Mouse (Mus musculus) kidney, postnatal 0 days (tissue): ENCODE data around the gene Dnaaf3. TPM values are rescaled to one million over a fixed set of nuclear protein-coding genes. Genes with fewer than 3 reads are reported as not detected.

Experiments
- ATAC-seq: fragments of 200-750 bp; cut with Nextera tagmentation; replicated peaks from 2 replicates; pipeline ENCODE4 v1.8.0; 2017; ENCODE audit warnings: low read depth, moderate number of reproducible peaks, moderate TSS enrichment, moderate library complexity; ENCODE audit not compliant: low FRiP score
- DNase-seq: peaks from one replicate; pipeline ENCODE4 v3.0.0-alpha.2; 2016; ENCODE audit warnings: low spot score
- H3K27ac ChIP-seq: fragments of 300-500 bp; sonication (generic); 2 replicates; pipeline ENCODE4 v1.5.1; 2014; ENCODE audit warnings: mild to moderate bottlenecking
- H3K27me3 ChIP-seq: fragments of 300-500 bp; sonication (generic); 2 replicates; pipeline ENCODE4 v1.6.1; 2014; ENCODE audit warnings: low read length, mixed read lengths; ENCODE audit not compliant: insufficient read depth
- H3K36me3 ChIP-seq: fragments of 300-500 bp; sonication (generic); 2 replicates; pipeline ENCODE4 v1.6.1; 2014; ENCODE audit warnings: low read length, mixed read lengths; ENCODE audit not compliant: insufficient read depth
- H3K4me1 ChIP-seq: fragments of 300-500 bp; sonication (generic); replicated peaks from 2 replicates; pipeline ENCODE4 v1.6.1; 2014; ENCODE audit warnings: antibody characterized with exemption, low read length, mixed read lengths; ENCODE audit not compliant: insufficient read depth
- H3K4me2 ChIP-seq: fragments of 300-500 bp; sonication (generic); 2 replicates; pipeline ENCODE4 v1.6.1; 2014; ENCODE audit warnings: mild to moderate bottlenecking, low read length, moderate library complexity, mixed read lengths
- H3K4me3 ChIP-seq: fragments of 300-500 bp; sonication (generic); replicated peaks from 2 replicates; pipeline ENCODE4 v1.5.1; 2014; ENCODE audit warnings: low read depth, low read length
- H3K9ac ChIP-seq: fragments of 300-500 bp; sonication (generic); 2 replicates; pipeline ENCODE4 v1.6.1; 2014; ENCODE audit warnings: low read depth, low read length
- H3K9me3 ChIP-seq: fragments of 300-500 bp; sonication (generic); replicated peaks from 2 replicates; pipeline ENCODE4 v1.6.1; 2016; ENCODE audit warnings: low read length, inconsistent platforms, mixed read lengths
- CTCF ChIP-seq: IDR thresholded peaks from 2 replicates; pipeline ENCODE4 v1.5.1; 2016; ENCODE audit warnings: antibody characterized with exemption, low read depth, mild to moderate bottlenecking, moderate library complexity
- WGBS: fragments of 180-500 bp; shearing (Covaris S2); extraction: QIAGEN DNeasy Blood & Tissue Kit; methylation state at CpG from one replicate; pipeline ENCODE4 v1.1.7; 2014; 5-methylcytosine and 5-hydroxymethylcytosine counted together
- polyA plus RNA-seq: library from polyadenylated mRNA; unstranded; fragments of >200 nt; fragmentation: Nextera tagmentation; extraction: Ambion mirVana; gene quantifications from 2 replicates; pipeline ENCODE4 v1.2.1, GENCODE M21; 2015

The Dnaaf3 gene
- polyA plus RNA-seq, 1 experiment from 2014 or later, result 2.0 TPM

- Histone ChIP-seq H3K4me2 (no peak overlapping the region), H3K27me3 (no peaks in the 10 kb centered on the region), H3K9ac (no peak overlapping the region), H3K4me1 (no peaks in the 10 kb centered on the region), H3K36me3 (no peaks in the 10 kb centered on the region), H3K4me3 (no peak overlapping the region), H3K9me3 (no peaks in the 10 kb centered on the region), H3K27ac (no peak overlapping the region)
- no peak for DNase-seq
- no peak for ATAC-seq
- peak; percentile 39; the same call in 1 of the 2 replicates for TF ChIP-seq CTCF
- 82% methylated on average over 17 of the region's 32 CpGs for WGBS
These were observed 24.1 kb downstream of the Dnaaf3 start for GRCm38 (mm10) chr7:4508062-4508738.

DNA sequence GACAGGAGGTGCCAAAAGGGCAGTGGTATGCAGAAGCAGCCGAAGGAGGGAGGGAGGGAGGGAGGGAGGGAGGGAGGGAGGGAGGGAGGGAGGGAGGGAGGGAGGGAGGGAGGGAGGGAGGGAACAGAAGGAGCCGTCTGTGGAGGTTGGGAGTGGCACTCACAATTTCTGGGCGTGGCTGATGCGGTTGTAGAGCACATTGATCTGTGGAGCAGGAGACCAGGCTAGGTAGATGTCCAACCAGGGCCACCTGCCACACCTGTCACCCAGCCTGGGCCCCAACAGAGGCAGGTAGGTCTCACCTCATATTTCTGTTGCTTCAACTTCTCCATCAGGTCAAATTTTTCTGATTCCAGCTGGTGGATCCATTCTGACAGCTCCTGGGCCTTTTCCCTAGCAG is 25.0 kb downstream of the Dnaaf3 start:
- H3K27ac ChIP-seq, result no peak overlapping the region
- H3K9ac ChIP-seq, result no peak overlapping the region
- 67% methylated on average over 3 of the region's 4 CpGs for WGBS
- H3K27me3 ChIP-seq, result no peaks in the 10 kb centered on the region
- ATAC-seq (no peak), DNase-seq (no peak)
- no peaks in the 10 kb centered on the region for H3K9me3 ChIP-seq
- H3K36me3 ChIP-seq, result no peaks in the 10 kb centered on the region
- no peak overlapping the region for H3K4me3 ChIP-seq
- TF ChIP-seq CTCF, result no peak
- H3K4me2 ChIP-seq, result no peak overlapping the region
- no peaks in the 10 kb centered on the region for H3K4me1 ChIP-seq

GRCm38 (mm10) chr7:4504646-4505435 is 27.4 kb downstream of the Dnaaf3 start:
- Histone ChIP-seq H3K4me3 (no peak overlapping the region), H3K4me2 (no peak overlapping the region), H3K36me3 (no peaks in the 10 kb centered on the region), H3K9me3 (no peaks in the 10 kb centered on the region), H3K27ac (peak overlapping the region; percentile 19; the same call in 1 of the 2 replicates), H3K27me3 (no peaks in the 10 kb centered on the region), H3K9ac (no peak overlapping the region), H3K4me1 (0 out of 2 replicates have a peak, but pooled peaks cover under 1% of the 10 kb centered on the region)
- no peak for ATAC-seq
- TF ChIP-seq CTCF, result no peak
- 45% methylated on average over 11 of the region's 11 CpGs for WGBS
- no peak for DNase-seq

- 79% methylated on average over 5 of the region's 5 CpGs for WGBS
- TF ChIP-seq CTCF, result no peak
- ATAC-seq (no peak), DNase-seq (no peak)
- Histone ChIP-seq H3K4me2 (no peak overlapping the region), H3K4me3 (no peak overlapping the region), H3K27ac (no peak overlapping the region), H3K9ac (no peak overlapping the region), H3K4me1 (peaks cover 9% of the 10 kb centered on the region; the same call in 1 of the 2 replicates), H3K9me3 (no peaks in the 10 kb centered on the region), H3K27me3 (no peaks in the 10 kb centered on the region), H3K36me3 (no peaks in the 10 kb centered on the region)
These were observed 28.4 kb downstream of the Dnaaf3 start for GRCm38 (mm10) chr7:4503858-4504257.

DNA sequence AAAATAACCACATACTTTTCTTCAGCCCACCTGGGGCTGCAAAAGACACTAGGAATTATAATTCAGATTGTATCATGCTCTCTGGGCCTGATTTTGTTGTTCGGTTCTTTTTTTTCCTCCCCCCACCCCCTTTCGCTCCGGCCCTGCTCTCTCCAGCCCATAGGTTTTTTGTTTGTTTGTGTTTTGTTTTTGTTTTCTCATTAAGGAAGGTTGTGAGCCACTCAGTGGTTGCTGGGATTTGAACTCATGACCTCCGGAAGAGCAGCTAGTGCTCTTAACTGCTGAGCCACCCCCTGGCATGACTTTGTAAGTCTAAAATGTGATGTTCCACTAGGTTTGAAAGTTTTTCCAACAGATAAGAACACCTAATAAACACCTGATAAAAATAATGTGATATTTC is 29.2 kb downstream of the Dnaaf3 start:
- Histone ChIP-seq H3K4me3 (no peak overlapping the region), H3K27ac (no peak overlapping the region), H3K9ac (no peak overlapping the region), H3K9me3 (no peaks in the 10 kb centered on the region), H3K4me1 (peaks cover 10% of the 10 kb centered on the region; the same call in 1 of the 2 replicates), H3K27me3 (no peaks in the 10 kb centered on the region), H3K36me3 (no peaks in the 10 kb centered on the region), H3K4me2 (no peak overlapping the region)
- 74% methylated on average over 4 of the region's 4 CpGs for WGBS
- no peak for TF ChIP-seq CTCF
- ATAC-seq (no peak), DNase-seq (no peak)

DNA sequence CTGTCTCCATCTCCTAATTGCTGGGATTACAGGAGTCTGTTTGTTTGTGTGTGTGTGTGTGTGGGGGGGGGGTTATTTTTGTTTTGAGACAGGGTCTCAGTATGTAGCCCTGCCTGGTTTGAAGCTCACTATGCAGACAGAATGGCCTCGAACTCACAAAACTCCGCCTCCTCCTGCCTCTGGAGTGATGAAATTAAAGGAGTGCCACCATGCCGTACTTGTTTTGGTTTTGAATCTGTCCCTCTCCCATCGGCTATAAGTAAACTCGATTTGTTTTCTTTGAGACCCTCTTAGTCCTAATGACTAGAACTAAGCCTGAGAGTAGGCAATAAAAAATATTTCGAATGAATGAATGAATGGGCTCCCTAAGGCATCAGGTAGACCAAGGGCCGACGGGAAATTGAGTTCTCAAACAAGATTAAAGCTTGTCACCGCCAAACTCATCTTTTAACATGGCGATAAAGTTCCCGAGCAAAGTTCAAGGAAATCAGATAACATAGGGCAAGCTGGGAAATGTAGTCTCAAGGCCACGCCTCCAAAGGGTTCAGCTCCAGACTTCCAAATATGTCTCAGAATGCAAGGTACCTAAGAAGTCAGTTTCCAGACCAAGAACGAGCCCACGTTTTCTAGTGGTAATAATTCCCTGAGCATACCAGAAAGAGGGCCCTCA is 29.7 kb downstream of the Dnaaf3 start:
- no peak for TF ChIP-seq CTCF
- Histone ChIP-seq H3K9me3 (no peaks in the 10 kb centered on the region), H3K4me1 (peaks cover 10% of the 10 kb centered on the region; the same call in 1 of the 2 replicates), H3K4me3 (peak overlapping the region; percentile 93), H3K9ac (no peak overlapping the region), H3K36me3 (no peaks in the 10 kb centered on the region), H3K27me3 (no peaks in the 10 kb centered on the region), H3K4me2 (peak overlapping the region; percentile 63), H3K27ac (no peak overlapping the region)
- DNase-seq (peak; percentile 70), ATAC-seq (no peak)
- WGBS, result 9% methylated on average over 14 of the region's 14 CpGs
